Mouse (Mus musculus): ENCODE results near the gene Irf7. TPM values are rescaled to one million over a fixed set of nuclear protein-coding genes. Genes with fewer than 3 reads are reported as not detected.
A peak's percentile ranks its signal among the peaks of the same experiment; 100 is the strongest.

Irf7 gene
- polyA plus RNA-seq (2014; fragmentation: Nextera tagmentation; extraction: Ambion mirVana) = 2.3 and 2.4 TPM in 2 replicates

GRCm38 (mm10) chr7:141265739-141266561 is at the start of gene Irf7:
Gene Irf7 (minus strand): TSS chr7:141266481.
- 0 out of 2 replicates have a peak, but pooled peaks cover 7% of the 10 kb centered on the region for H3K4me1 ChIP-seq (ENCODE audit: control insufficient read depth, insufficient read depth, low read length)
- H3K9me3 ChIP-seq (ENCODE audit: control insufficient read depth, low read length) = no peaks in the 10 kb centered on the region
- H3K9ac ChIP-seq (ENCODE audit: low read depth, low read length) = peak within 1 kb of the TSS; percentile 62
- 10% methylated on average over 25 of the region's 25 CpGs for WGBS
- peak; percentile 73 for ATAC-seq (ENCODE audit: low read depth)
- peaks cover 33% of the 10 kb centered on the region for H3K36me3 ChIP-seq (ENCODE audit: control insufficient read depth, insufficient read depth, low read length)
- H3K4me3 ChIP-seq (ENCODE audit: low read depth, low read length) = peak within 1 kb of the TSS; percentile 44
- peak; percentile 64 for DNase-seq (ENCODE audit: low spot score)
- H3K4me2 ChIP-seq (ENCODE audit: low read depth, low read length) = peak within 1 kb of the TSS; percentile 66
- H3K27ac ChIP-seq (replicated peaks; ENCODE audit: low read depth, low read length) = no peak within 1 kb of the TSS
- no peaks in the 10 kb centered on the region for H3K27me3 ChIP-seq (replicated peaks; ENCODE audit: control insufficient read depth, insufficient read depth, low read length)

DNA sequence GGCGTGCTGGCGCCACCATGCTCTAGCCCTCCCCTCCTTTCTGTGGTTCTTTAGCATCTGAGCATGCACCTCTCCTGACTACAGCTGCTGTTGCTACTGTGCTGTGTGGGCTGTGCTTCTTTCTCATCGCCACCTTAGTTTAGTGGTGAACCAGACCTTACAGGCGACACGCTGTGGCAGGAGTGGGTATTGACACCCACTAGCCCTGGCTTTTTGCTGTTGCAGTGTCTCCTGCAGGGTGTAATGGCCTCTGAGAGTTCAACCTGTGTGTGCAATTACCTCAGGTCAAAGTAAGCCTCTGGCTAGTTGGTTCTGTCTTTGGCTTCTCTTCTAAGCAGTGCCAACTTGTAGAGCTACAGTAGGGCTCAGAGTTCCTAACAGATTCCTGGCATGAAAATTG is 49.7 kb upstream of the Irf7 start:
- Histone ChIP-seq H3K27me3 (replicated peaks; ENCODE audit: control insufficient read depth, insufficient read depth, low read length) (no peaks in the 10 kb centered on the region), H3K4me2 (ENCODE audit: low read depth, low read length) (no peak overlapping the region), H3K4me3 (ENCODE audit: low read depth, low read length) (no peak overlapping the region), H3K36me3 (ENCODE audit: control insufficient read depth, insufficient read depth, low read length) (peaks cover 97% of the 10 kb centered on the region), H3K4me1 (ENCODE audit: control insufficient read depth, insufficient read depth, low read length) (no peaks in the 10 kb centered on the region), H3K9ac (ENCODE audit: low read depth, low read length) (no peak overlapping the region), H3K9me3 (ENCODE audit: control insufficient read depth, low read length) (no peaks in the 10 kb centered on the region), H3K27ac (replicated peaks; ENCODE audit: low read depth, low read length) (no peak overlapping the region)
- DNase-seq (ENCODE audit: low spot score) (no peak), ATAC-seq (ENCODE audit: low read depth) (no peak)
- WGBS = 68% methylated on average over 5 of the region's 5 CpGs

DNA sequence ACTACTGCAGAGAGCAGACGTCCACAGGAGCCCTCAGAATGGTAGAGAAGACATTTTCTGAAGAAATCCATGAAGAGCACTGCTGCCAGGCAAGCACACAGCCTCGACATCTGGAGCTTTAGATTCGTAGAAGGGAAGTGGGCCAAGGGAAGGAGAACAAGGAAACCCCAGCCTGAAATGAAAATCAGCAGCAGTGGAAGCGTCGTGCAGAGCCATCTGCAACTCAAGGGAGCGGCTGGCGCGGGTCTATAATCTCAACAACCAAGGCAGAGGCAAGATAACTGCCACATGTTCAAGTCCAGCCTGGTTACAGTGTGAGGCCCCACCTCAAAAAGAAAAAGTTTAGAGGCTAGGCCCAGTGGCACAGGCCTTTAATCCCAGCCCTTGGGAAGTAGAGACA is 48.8 kb upstream of the Irf7 start:
- Histone ChIP-seq H3K4me2 (ENCODE audit: low read depth, low read length) (no peak overlapping the region), H3K9ac (ENCODE audit: low read depth, low read length) (no peak overlapping the region), H3K9me3 (ENCODE audit: control insufficient read depth, low read length) (no peaks in the 10 kb centered on the region), H3K27ac (replicated peaks; ENCODE audit: low read depth, low read length) (no peak overlapping the region), H3K4me1 (ENCODE audit: control insufficient read depth, insufficient read depth, low read length) (no peaks in the 10 kb centered on the region), H3K27me3 (replicated peaks; ENCODE audit: control insufficient read depth, insufficient read depth, low read length) (no peaks in the 10 kb centered on the region), H3K4me3 (ENCODE audit: low read depth, low read length) (no peak overlapping the region), H3K36me3 (ENCODE audit: control insufficient read depth, insufficient read depth, low read length) (peaks cover 97% of the 10 kb centered on the region)
- WGBS = 89% methylated on average over 8 of the region's 8 CpGs
- ATAC-seq (ENCODE audit: low read depth) (no peak), DNase-seq (ENCODE audit: low spot score) (no peak)

- H3K4me3 ChIP-seq (ENCODE audit: low read depth, low read length) = no peak overlapping the region
- DNase-seq (ENCODE audit: low spot score) (no peak), ATAC-seq (ENCODE audit: low read depth) (no peak)
- H3K4me2 ChIP-seq (ENCODE audit: low read depth, low read length) = no peak overlapping the region
- no peaks in the 10 kb centered on the region for H3K9me3 ChIP-seq (ENCODE audit: control insufficient read depth, low read length)
- no peak overlapping the region for H3K27ac ChIP-seq (replicated peaks; ENCODE audit: low read depth, low read length)
- peaks cover 97% of the 10 kb centered on the region for H3K36me3 ChIP-seq (ENCODE audit: control insufficient read depth, insufficient read depth, low read length)
- no peak overlapping the region for H3K9ac ChIP-seq (ENCODE audit: low read depth, low read length)
- H3K4me1 ChIP-seq (ENCODE audit: control insufficient read depth, insufficient read depth, low read length) = no peaks in the 10 kb centered on the region
- H3K27me3 ChIP-seq (replicated peaks; ENCODE audit: control insufficient read depth, insufficient read depth, low read length) = no peaks in the 10 kb centered on the region
- WGBS = 87% methylated on average over 2 of the region's 2 CpGs
These were observed 48.1 kb upstream of the Irf7 start for GRCm38 (mm10) chr7:141314416-141314815.

GRCm38 (mm10) chr7:141304537-141304936 is 38.3 kb upstream of the Irf7 start:
- Histone ChIP-seq H3K9ac (ENCODE audit: low read depth, low read length) (no peak overlapping the region), H3K4me2 (ENCODE audit: low read depth, low read length) (no peak overlapping the region), H3K4me3 (ENCODE audit: low read depth, low read length) (no peak overlapping the region), H3K36me3 (ENCODE audit: control insufficient read depth, insufficient read depth, low read length) (peaks cover 95% of the 10 kb centered on the region), H3K4me1 (ENCODE audit: control insufficient read depth, insufficient read depth, low read length) (no peaks in the 10 kb centered on the region), H3K27ac (replicated peaks; ENCODE audit: low read depth, low read length) (no peak overlapping the region), H3K27me3 (replicated peaks; ENCODE audit: control insufficient read depth, insufficient read depth, low read length) (no peaks in the 10 kb centered on the region), H3K9me3 (ENCODE audit: control insufficient read depth, low read length) (no peaks in the 10 kb centered on the region)
- WGBS = 89% methylated on average over 4 of the region's 4 CpGs
- DNase-seq (ENCODE audit: low spot score) (no peak), ATAC-seq (ENCODE audit: low read depth) (no peak)

- Histone ChIP-seq H3K27ac (replicated peaks; ENCODE audit: low read depth, low read length) (no peak overlapping the region), H3K4me3 (ENCODE audit: low read depth, low read length) (no peak overlapping the region), H3K9me3 (ENCODE audit: control insufficient read depth, low read length) (no peaks in the 10 kb centered on the region), H3K9ac (ENCODE audit: low read depth, low read length) (no peak overlapping the region), H3K4me1 (ENCODE audit: control insufficient read depth, insufficient read depth, low read length) (no peaks in the 10 kb centered on the region), H3K36me3 (ENCODE audit: control insufficient read depth, insufficient read depth, low read length) (peaks cover 84% of the 10 kb centered on the region), H3K4me2 (ENCODE audit: low read depth, low read length) (no peak overlapping the region), H3K27me3 (replicated peaks; ENCODE audit: control insufficient read depth, insufficient read depth, low read length) (no peaks in the 10 kb centered on the region)
- WGBS = 76% methylated on average over 1 of the region's 1 CpGs
- ATAC-seq (ENCODE audit: low read depth) = no peak
- no peak for DNase-seq (ENCODE audit: low spot score)
These were observed 36.5 kb upstream of the Irf7 start for GRCm38 (mm10) chr7:141302702-141303268.

- Histone ChIP-seq H3K9ac (ENCODE audit: low read depth, low read length) (no peak overlapping the region), H3K4me2 (ENCODE audit: low read depth, low read length) (no peak overlapping the region), H3K4me1 (ENCODE audit: control insufficient read depth, insufficient read depth, low read length) (no peaks in the 10 kb centered on the region), H3K27ac (replicated peaks; ENCODE audit: low read depth, low read length) (no peak overlapping the region), H3K27me3 (replicated peaks; ENCODE audit: control insufficient read depth, insufficient read depth, low read length) (no peaks in the 10 kb centered on the region), H3K9me3 (ENCODE audit: control insufficient read depth, low read length) (no peaks in the 10 kb centered on the region), H3K4me3 (ENCODE audit: low read depth, low read length) (no peak overlapping the region), H3K36me3 (ENCODE audit: control insufficient read depth, insufficient read depth, low read length) (peaks cover 78% of the 10 kb centered on the region)
- WGBS = 98% methylated on average over 9 of the region's 9 CpGs
- DNase-seq (ENCODE audit: low spot score) (no peak), ATAC-seq (ENCODE audit: low read depth) (no peak)
These were observed 35.1 kb upstream of the Irf7 start for GRCm38 (mm10) chr7:141301386-141301785.

DNA sequence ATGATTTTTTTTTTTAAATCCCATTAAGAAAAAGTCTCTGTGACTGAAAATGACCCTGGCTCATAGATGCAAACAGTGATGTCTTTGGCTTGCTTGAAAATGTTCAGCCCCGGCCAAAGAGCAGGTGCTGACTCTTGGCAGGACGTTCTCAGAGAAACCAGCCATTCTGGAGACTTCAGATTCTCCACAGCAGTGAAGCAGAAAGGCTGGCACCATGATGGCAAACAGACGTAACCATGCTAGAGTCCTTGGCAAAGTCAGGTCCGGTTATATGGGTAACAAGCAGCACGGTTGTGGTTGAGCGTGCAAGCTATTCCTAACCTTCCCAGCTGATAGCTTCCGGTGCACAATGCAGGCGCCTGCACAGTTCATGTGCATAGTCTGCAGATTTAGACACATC is 32.9 kb upstream of the Irf7 start:
- no peak overlapping the region for H3K4me2 ChIP-seq (ENCODE audit: low read depth, low read length)
- H3K4me3 ChIP-seq (ENCODE audit: low read depth, low read length) = no peak overlapping the region
- no peaks in the 10 kb centered on the region for H3K9me3 ChIP-seq (ENCODE audit: control insufficient read depth, low read length)
- H3K27me3 ChIP-seq (replicated peaks; ENCODE audit: control insufficient read depth, insufficient read depth, low read length) = peaks cover 21% of the 10 kb centered on the region
- H3K9ac ChIP-seq (ENCODE audit: low read depth, low read length) = no peak overlapping the region
- WGBS = 93% methylated on average over 8 of the region's 8 CpGs
- DNase-seq (ENCODE audit: low spot score) (no peak), ATAC-seq (ENCODE audit: low read depth) (no peak)
- H3K36me3 ChIP-seq (ENCODE audit: control insufficient read depth, insufficient read depth, low read length) = peaks cover 56% of the 10 kb centered on the region
- no peaks in the 10 kb centered on the region for H3K4me1 ChIP-seq (ENCODE audit: control insufficient read depth, insufficient read depth, low read length)
- H3K27ac ChIP-seq (replicated peaks; ENCODE audit: low read depth, low read length) = no peak overlapping the region
